In the genomic region with DNA sequence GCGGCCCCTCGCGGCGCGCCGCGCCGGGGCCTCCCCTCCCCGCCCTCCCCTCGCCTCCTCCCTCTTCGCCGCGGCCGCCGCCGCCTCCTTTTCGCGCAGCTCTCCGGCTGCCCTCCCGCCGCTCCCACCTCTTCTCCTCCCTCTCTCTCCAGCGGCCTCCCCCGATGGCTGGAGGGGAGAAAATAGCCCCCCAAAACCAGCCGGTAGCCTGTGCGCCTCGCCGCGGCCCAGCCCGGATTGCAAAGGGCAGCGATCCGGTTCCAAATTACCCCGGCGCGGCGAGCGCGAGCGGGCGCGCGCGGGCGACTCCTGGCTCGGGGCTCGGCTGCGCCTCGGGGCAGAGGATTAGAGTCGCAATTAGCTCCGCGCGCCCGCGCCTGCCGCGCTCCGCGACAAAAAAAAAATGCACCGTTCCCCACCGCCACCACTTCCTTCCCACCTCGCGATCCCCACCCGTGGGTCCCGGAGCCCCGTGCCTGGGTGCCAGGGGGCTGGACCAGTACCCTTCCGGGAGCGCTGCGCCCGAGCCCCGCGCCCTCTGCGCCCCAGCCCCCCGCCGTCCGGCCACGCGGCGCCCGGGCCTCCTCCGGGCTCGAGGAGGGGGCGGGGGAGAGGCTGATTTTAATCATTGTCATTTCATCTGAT, we compare ENCODE assay signal across 9 mouse cellular contexts. TPM values are rescaled to one million over a fixed set of nuclear protein-coding genes. Genes with fewer than 3 reads are reported as not detected.
DNase-seq lines count a peak whose midpoint lies in the region; ATAC-seq and TF ChIP-seq lines count a peak whose summit lies in the region.
"Had no signal": no experiment of that assay in that cellular context is flagged by ENCODE, and none has a peak within 500 bp of the region (broad histone marks: within the 10 kb centered on the region; RNA-seq: fewer than 3 reads in every experiment).

No protein-coding gene starts in this region.

- peak; percentile 81 to 84 for DNase-seq in cerebellum, postnatal 14 days
- DNase-seq in gastrocnemius, postnatal 25 days, result peak; percentile 64
- peak; percentile 58 for DNase-seq in kidney, adult 11 months
- DNase-seq in liver, embryonic 13.5 days, result no peak
- no peak for DNase-seq in B cell, adult 2 months

- 1% methylated on average over 60 of the region's 81 CpGs for WGBS in liver, embryonic 13.5 days (ENCODE audit: insufficient replicate concordance)
- WGBS in olfactory bulb, adult 2 months, result under 1% methylated on average over 61 of the region's 81 CpGs

- H3K27me3 ChIP-seq in megakaryocyte, embryonic 14.5 days (replicated peaks), result peaks cover 80% of the 10 kb centered on the region
- peaks cover 60% of the 10 kb centered on the region for H3K27me3 ChIP-seq in liver, embryonic 13.5 days

- peak overlapping the region; percentile 92 for H3K4me3 ChIP-seq in megakaryocyte, embryonic 14.5 days (replicated peaks)
- peak overlapping the region; percentile 56 for H3K4me3 ChIP-seq in liver, embryonic 13.5 days (replicated peaks)
- peak overlapping the region; percentile 97 for H3K4me3 ChIP-seq in olfactory bulb, adult 2 months (ENCODE audit: insufficient read depth, low read depth, low read length)

- H3K4me1 ChIP-seq in megakaryocyte, embryonic 14.5 days, result peaks cover 22% of the 10 kb centered on the region
- H3K4me1 ChIP-seq in liver, embryonic 13.5 days (replicated peaks), result no peaks in the 10 kb centered on the region; the same call in 1 of the 2 replicates
- peaks cover 18% of the 10 kb centered on the region for H3K4me1 ChIP-seq in olfactory bulb, adult 2 months (ENCODE audit: control insufficient read depth, insufficient read depth, low read length)

- peak overlapping the region; percentile 63 for H3K9ac ChIP-seq in liver, embryonic 13.5 days

- no peaks in the 10 kb centered on the region for H3K9me3 ChIP-seq in megakaryocyte, embryonic 14.5 days
- H3K9me3 ChIP-seq in liver, embryonic 13.5 days (replicated peaks), result no peaks in the 10 kb centered on the region

- no peak for TF ChIP-seq CTCF in olfactory bulb, adult 2 months (IDR thresholded peaks at IDR 0.05; ENCODE audit: insufficient read depth, low read depth, low read length)

- peak overlapping the region; percentile 63 for H3K4me2 ChIP-seq in liver, embryonic 13.5 days

- TF ChIP-seq POLR2A in olfactory bulb, adult 2 months (IDR thresholded peaks at IDR 0.05; ENCODE audit: insufficient read depth, low read depth, low read length), result no peak

- no peaks in the 10 kb centered on the region for H3K36me3 ChIP-seq in megakaryocyte, embryonic 14.5 days (replicated peaks; ENCODE audit: low read length)
- no peaks in the 10 kb centered on the region for H3K36me3 ChIP-seq in liver, embryonic 13.5 days

- peak overlapping the region; percentile 50 for H3K27ac ChIP-seq in liver, embryonic 13.5 days
- H3K27ac ChIP-seq in olfactory bulb, adult 2 months (ENCODE audit: insufficient read depth, low read depth, low read length), result peak overlapping the region; percentile 47

- ATAC-seq in megakaryocyte, adult 5-6 weeks (ENCODE audit: poor library complexity, severe bottlenecking), result no peak
- ATAC-seq in liver, embryonic 13.5 days (ENCODE audit: low read depth), result no peak; the same call in none of the 2 replicates

RNA-seq across cellular contexts. Expression of a gene that starts 2.0 kb away (rescaled TPM):
- polyA plus RNA-seq in megakaryocyte, embryonic 14.5 days (2012; ENCODE audit: insufficient read depth, low replicate concordance), result 1.0 and 1.4 TPM in 2 replicates
- total RNA-seq in megakaryocyte, adult 5-6 weeks (2015), result 0.30 TPM in 1 of 2 replicates, not detected in the other
- 0.07 TPM in 1 of 2 replicates, not detected in the other for total RNA-seq in megakaryocyte, adult 5-6 weeks (2017)
- total RNA-seq in gastrocnemius, postnatal 25 days (2021), result 10 to 100 TPM; 32.5 to 36.8 TPM
- 0.96 and 1.1 TPM in 2 replicates for polyA plus RNA-seq in liver, embryonic 13.5 days (2015; fragmentation: Nextera tagmentation; extraction: Ambion mirVana)
- polyA plus RNA-seq in olfactory bulb, adult 2 months (2012; ENCODE audit: insufficient read depth, insufficient read length, low replicate concordance, missing spikeins), result not detected in 2 replicates
- total RNA-seq: neutrophil, adult 5-6 weeks had no signal

Comparison
In these comparisons a context has a peak if more than half of its experiments do, and no peak if none do; other contexts are left out.
1. DNase-seq: peak in cerebellum, postnatal 14 days (2 of 2), gastrocnemius, postnatal 25 days (single experiment) and kidney, adult 11 months (single experiment); none in liver, embryonic 13.5 days (single experiment) and B cell, adult 2 months (0 of 2).
2. Peak in every context shown above with its lines, with median percentiles within 50 percentile points of each other: H3K4me3 ChIP-seq.